Mouse (Mus musculus): ENCODE results near the gene Scyl1. TPM values are rescaled to one million over a fixed set of nuclear protein-coding genes. Genes with fewer than 3 reads are reported as not detected.

The Scyl1 gene
- polyA plus RNA-seq, 1 experiment from 2014 or later, result 86.3 TPM

DNA sequence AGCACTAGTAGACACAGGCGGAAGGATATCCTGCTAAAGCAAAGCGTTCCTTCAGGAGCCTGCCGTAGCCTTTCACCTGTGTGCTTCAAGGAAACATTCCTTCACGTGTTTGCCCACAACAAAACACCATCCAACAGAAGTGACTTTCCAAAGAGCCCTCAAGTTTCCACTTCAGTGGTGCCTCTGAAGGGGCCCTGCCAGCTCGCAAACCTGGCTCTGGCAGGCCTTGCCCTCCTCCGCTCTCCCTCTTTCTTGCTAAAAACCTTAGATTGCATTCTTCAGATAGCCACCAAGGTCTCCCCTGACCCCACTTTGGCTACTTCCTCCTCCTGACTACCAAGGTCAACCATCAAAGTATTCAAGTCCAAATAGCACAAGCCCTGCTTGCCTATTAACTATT lies 10.3 kb upstream of the Scyl1 start:
- WGBS, result 92% methylated on average over 6 of the region's 6 CpGs
- no peak for ATAC-seq
- H3K36me3 ChIP-seq (ENCODE audit: control insufficient read depth, insufficient read depth, low read length), result no peaks in the 10 kb centered on the region

DNA sequence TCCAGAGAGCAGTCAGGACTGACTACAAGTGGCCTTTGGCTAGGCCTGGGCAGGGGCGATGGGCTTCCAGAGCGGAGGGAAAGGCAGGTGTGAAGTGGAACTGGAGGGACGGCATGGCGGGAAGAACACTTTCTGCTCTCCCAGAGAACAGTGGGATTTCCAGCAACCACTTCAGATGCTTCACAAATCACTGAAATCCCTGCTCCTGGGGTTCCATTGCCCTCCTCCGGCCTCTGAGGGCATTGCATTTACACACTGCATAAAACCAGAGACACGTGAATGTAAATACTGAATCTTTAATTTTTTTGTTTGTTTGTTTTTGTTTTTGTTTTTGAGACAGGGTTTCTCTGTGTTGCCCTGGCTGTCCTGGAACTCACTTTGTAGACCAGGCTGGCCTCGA lies 9.0 kb upstream of the Scyl1 start:
- no peaks in the 10 kb centered on the region for H3K36me3 ChIP-seq (ENCODE audit: control insufficient read depth, insufficient read depth, low read length)
- no peak overlapping the region for H3K27ac ChIP-seq (ENCODE audit: low read length)
- no peak overlapping the region for H3K9ac ChIP-seq (ENCODE audit: low read depth, low read length)
- H3K4me3 ChIP-seq (ENCODE audit: low read depth, low read length), result no peak overlapping the region
- no peak overlapping the region for H3K4me2 ChIP-seq (ENCODE audit: low read length)
- no peak for ATAC-seq
- WGBS, result 73% methylated on average over 7 of the region's 7 CpGs
- no peaks in the 10 kb centered on the region for H3K4me1 ChIP-seq (ENCODE audit: control insufficient read depth, insufficient read depth, low read length)
- H3K9me3 ChIP-seq (replicated peaks; ENCODE audit: control insufficient read depth, low read length, poor library complexity, severe bottlenecking), result no peaks in the 10 kb centered on the region
- H3K27me3 ChIP-seq (ENCODE audit: control insufficient read depth, insufficient read depth, low read depth, low read length), result no peaks in the 10 kb centered on the region

More for the DNA sequence above, 10.3 kb upstream of the Scyl1 start:
- Histone ChIP-seq H3K4me3 (ENCODE audit: low read depth, low read length) (no peak overlapping the region), H3K27me3 (ENCODE audit: control insufficient read depth, insufficient read depth, low read depth, low read length) (no peaks in the 10 kb centered on the region), H3K4me2 (ENCODE audit: low read length) (no peak overlapping the region), H3K9me3 (replicated peaks; ENCODE audit: control insufficient read depth, low read length, poor library complexity, severe bottlenecking) (no peaks in the 10 kb centered on the region), H3K9ac (ENCODE audit: low read depth, low read length) (no peak overlapping the region), H3K27ac (ENCODE audit: low read length) (no peak overlapping the region), H3K4me1 (ENCODE audit: control insufficient read depth, insufficient read depth, low read length) (no peaks in the 10 kb centered on the region)

DNA sequence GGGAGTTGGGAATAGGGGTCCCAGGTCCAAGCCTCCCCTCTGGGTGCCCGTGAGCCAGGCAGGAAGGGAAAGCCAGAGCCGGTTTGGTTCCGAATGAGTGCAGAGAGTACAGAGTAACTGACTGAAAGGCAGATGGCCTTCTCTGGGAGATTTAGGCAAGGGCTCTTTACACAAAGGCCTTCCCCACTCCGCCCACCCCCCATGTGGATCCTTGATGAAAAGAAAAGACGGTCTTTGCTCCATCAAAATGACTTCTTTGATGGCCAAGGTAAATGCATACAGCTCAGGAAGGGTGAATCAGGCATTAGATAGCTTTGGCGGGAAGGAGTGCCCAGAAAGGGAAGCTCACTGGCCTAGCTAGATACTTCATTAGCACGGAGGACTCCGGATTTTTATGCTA lies 7.1 kb upstream of the Scyl1 start:
- Histone ChIP-seq H3K4me2 (ENCODE audit: low read length) (no peak overlapping the region), H3K9ac (ENCODE audit: low read depth, low read length) (no peak overlapping the region), H3K27ac (ENCODE audit: low read length) (no peak overlapping the region), H3K27me3 (ENCODE audit: control insufficient read depth, insufficient read depth, low read depth, low read length) (no peaks in the 10 kb centered on the region), H3K4me3 (ENCODE audit: low read depth, low read length) (no peak overlapping the region), H3K4me1 (ENCODE audit: control insufficient read depth, insufficient read depth, low read length) (no peaks in the 10 kb centered on the region), H3K36me3 (ENCODE audit: control insufficient read depth, insufficient read depth, low read length) (no peaks in the 10 kb centered on the region), H3K9me3 (replicated peaks; ENCODE audit: control insufficient read depth, low read length, poor library complexity, severe bottlenecking) (no peaks in the 10 kb centered on the region)
- no peak for ATAC-seq
- 39% methylated on average over 8 of the region's 8 CpGs for WGBS

DNA sequence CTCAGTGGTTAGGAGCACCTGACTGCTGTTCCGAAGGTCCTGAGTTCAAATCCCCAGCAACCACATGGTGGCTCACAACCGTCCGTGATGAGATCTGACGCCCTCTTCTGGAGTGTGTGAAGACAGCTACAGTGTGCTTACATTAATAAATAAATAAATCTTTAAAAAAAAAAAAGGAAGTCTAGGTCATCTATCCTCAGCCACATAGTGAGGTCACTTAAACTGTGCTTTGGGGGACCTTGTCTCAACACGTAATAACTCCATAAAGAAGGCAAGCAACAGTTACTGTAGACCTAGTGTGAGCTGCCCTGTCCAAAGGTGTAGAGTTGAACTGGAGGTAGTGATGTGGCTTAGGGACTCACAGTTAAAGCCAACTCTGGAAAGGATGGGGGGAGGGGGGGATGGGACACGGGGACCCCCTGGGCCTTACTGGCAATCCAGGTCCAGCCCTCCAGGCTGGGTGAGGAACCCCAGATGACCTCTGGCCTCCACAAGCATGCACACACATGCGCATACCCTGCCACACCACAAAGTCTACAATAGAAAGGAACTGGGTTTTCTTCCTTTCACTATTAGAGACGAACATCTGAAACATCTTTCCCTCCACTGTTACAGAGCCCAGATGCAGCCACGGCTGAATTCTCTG lies 6.3 kb upstream of the Scyl1 start:
- H3K27ac ChIP-seq (ENCODE audit: low read length), result no peak overlapping the region
- H3K4me3 ChIP-seq (ENCODE audit: low read depth, low read length), result no peak overlapping the region
- H3K9me3 ChIP-seq (replicated peaks; ENCODE audit: control insufficient read depth, low read length, poor library complexity, severe bottlenecking), result no peaks in the 10 kb centered on the region
- no peak overlapping the region for H3K4me2 ChIP-seq (ENCODE audit: low read length)
- no peaks in the 10 kb centered on the region for H3K36me3 ChIP-seq (ENCODE audit: control insufficient read depth, insufficient read depth, low read length)
- H3K4me1 ChIP-seq (ENCODE audit: control insufficient read depth, insufficient read depth, low read length), result no peaks in the 10 kb centered on the region
- H3K27me3 ChIP-seq (ENCODE audit: control insufficient read depth, insufficient read depth, low read depth, low read length), result no peaks in the 10 kb centered on the region
- 83% methylated on average over 9 of the region's 9 CpGs for WGBS
- no peak overlapping the region for H3K9ac ChIP-seq (ENCODE audit: low read depth, low read length)
- ATAC-seq, result no peak

DNA sequence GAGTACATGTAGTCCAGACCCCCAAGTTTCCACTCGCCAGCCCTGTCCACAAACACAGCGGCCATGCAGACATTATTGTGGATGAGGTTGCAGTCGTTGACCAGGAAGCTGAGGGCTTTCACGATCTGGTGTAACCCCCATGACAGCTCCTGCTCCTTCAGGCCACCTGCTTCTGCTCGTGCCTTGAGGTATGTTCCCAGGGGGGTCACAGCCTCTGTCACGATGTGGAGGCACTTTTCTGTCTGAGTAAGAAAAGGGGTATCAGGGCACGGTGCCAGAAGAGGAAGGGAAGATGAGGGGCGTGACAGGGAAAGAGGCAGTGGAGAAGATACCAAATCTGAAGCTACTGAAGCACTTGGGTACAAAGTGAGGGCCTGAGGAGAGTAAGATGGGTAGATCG lies 908 bp downstream of the Scyl1 start:
- Histone ChIP-seq H3K4me2 (ENCODE audit: low read length) (peak overlapping the region; percentile 56), H3K4me3 (ENCODE audit: low read depth, low read length) (peak overlapping the region; percentile 53), H3K27ac (ENCODE audit: low read length) (peak overlapping the region; percentile 74; the same call in 1 of the 2 replicates), H3K27me3 (ENCODE audit: control insufficient read depth, insufficient read depth, low read depth, low read length) (no peaks in the 10 kb centered on the region), H3K9ac (ENCODE audit: low read depth, low read length) (peak overlapping the region; percentile 72), H3K36me3 (ENCODE audit: control insufficient read depth, insufficient read depth, low read length) (peaks cover 8% of the 10 kb centered on the region), H3K4me1 (ENCODE audit: control insufficient read depth, insufficient read depth, low read length) (peaks cover 18% of the 10 kb centered on the region), H3K9me3 (replicated peaks; ENCODE audit: control insufficient read depth, low read length, poor library complexity, severe bottlenecking) (0 out of 2 replicates have a peak, but pooled peaks cover 2% of the 10 kb centered on the region)
- no peak for ATAC-seq
- 47% methylated on average over 9 of the region's 9 CpGs for WGBS

DNA sequence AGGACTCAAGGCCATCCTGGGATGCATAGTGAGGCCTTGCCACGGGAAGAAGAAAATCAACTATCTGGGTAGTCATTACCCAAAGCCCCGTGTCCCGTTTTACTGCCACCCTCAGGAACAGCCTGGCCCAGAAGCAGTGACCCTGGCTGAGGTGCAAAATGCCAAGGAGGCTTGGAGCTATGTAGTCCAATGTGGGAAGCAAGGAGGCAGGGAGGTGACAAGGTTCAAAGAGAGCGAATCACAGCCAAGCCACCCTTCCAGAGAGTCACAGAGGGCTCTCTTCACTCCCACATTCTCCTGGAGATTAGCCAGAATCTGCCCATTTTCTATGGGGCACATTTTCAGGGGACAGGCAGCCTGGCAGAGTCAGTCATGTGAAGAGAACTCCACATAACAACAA lies 3.9 kb downstream of the Scyl1 start:
- Histone ChIP-seq H3K27me3 (ENCODE audit: control insufficient read depth, insufficient read depth, low read depth, low read length) (no peaks in the 10 kb centered on the region), H3K4me1 (ENCODE audit: control insufficient read depth, insufficient read depth, low read length) (peaks cover 18% of the 10 kb centered on the region), H3K4me2 (ENCODE audit: low read length) (no peak overlapping the region), H3K9me3 (replicated peaks; ENCODE audit: control insufficient read depth, low read length, poor library complexity, severe bottlenecking) (0 out of 2 replicates have a peak, but pooled peaks cover 2% of the 10 kb centered on the region), H3K9ac (ENCODE audit: low read depth, low read length) (no peak overlapping the region), H3K36me3 (ENCODE audit: control insufficient read depth, insufficient read depth, low read length) (peaks cover 17% of the 10 kb centered on the region), H3K27ac (ENCODE audit: low read length) (no peak overlapping the region), H3K4me3 (ENCODE audit: low read depth, low read length) (no peak overlapping the region)
- 93% methylated on average over 4 of the region's 4 CpGs for WGBS
- no peak for ATAC-seq

DNA sequence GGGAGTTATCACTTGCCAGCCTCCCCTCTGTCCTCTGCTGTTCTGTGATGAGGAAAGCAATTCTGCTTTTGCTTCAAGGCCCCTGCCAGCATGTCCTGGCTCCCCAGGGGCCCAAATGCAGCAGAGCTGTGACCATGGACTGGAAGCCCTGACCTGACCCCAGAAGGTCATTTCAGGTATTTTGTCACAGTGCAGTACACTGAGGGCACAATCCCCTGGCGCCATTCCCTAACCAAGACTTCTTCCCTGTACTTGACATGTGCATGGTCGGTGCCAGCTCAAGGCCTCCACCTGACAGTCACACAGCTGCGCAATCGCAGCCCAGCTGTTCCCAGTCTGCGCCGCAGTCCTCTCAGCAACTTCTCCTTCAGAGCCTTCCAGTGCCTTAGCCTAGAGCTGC lies 8.1 kb downstream of the Scyl1 start:
- Histone ChIP-seq H3K4me2 (ENCODE audit: low read length) (no peak overlapping the region), H3K9me3 (replicated peaks; ENCODE audit: control insufficient read depth, low read length, poor library complexity, severe bottlenecking) (no peaks in the 10 kb centered on the region), H3K4me3 (ENCODE audit: low read depth, low read length) (no peak overlapping the region), H3K27ac (ENCODE audit: low read length) (no peak overlapping the region), H3K36me3 (ENCODE audit: control insufficient read depth, insufficient read depth, low read length) (peaks cover 40% of the 10 kb centered on the region), H3K4me1 (ENCODE audit: control insufficient read depth, insufficient read depth, low read length) (no peaks in the 10 kb centered on the region), H3K27me3 (ENCODE audit: control insufficient read depth, insufficient read depth, low read depth, low read length) (no peaks in the 10 kb centered on the region; the same call in 1 of the 2 replicates), H3K9ac (ENCODE audit: low read depth, low read length) (no peak overlapping the region)
- 98% methylated on average over 6 of the region's 6 CpGs for WGBS
- no peak for ATAC-seq

DNA sequence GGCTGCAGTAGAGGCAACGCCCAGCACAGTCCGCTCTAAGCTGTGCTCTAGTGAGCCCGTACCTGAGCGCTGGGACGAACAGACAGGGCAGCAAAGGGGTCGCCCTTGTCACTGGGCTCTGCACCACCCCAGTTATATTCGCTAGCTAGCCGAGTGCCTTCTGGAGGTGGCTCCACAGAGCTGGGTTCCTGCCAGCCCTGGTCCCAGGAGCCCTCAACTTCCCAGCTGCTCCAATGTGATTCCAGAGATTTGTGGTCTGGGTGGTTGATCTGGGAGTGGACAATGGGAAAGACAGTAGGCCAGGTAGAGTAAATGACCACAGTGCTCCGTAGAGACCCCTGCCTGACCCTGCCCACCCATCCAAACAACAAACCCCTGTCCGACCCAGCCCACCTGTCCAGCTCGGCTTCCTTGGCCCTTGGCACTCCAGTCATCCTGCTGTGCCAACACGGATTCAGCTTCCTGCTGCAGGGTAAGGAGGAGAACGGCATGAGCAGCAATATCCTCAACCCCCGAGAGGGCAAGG lies 12.3 kb downstream of the Scyl1 start:
- no peak overlapping the region for H3K4me2 ChIP-seq (ENCODE audit: low read length)
- 85% methylated on average over 14 of the region's 14 CpGs for WGBS
- no peak for ATAC-seq
- H3K9ac ChIP-seq (ENCODE audit: low read depth, low read length), result no peak overlapping the region
- no peak overlapping the region for H3K27ac ChIP-seq (ENCODE audit: low read length)
- peaks cover 6% of the 10 kb centered on the region; the same call in 1 of the 2 replicates for H3K4me1 ChIP-seq (ENCODE audit: control insufficient read depth, insufficient read depth, low read length)
- no peaks in the 10 kb centered on the region for H3K9me3 ChIP-seq (replicated peaks; ENCODE audit: control insufficient read depth, low read length, poor library complexity, severe bottlenecking)
- peaks cover 24% of the 10 kb centered on the region for H3K36me3 ChIP-seq (ENCODE audit: control insufficient read depth, insufficient read depth, low read length)
- H3K27me3 ChIP-seq (ENCODE audit: control insufficient read depth, insufficient read depth, low read depth, low read length), result peaks cover 17% of the 10 kb centered on the region
- H3K4me3 ChIP-seq (ENCODE audit: low read depth, low read length), result no peak overlapping the region

DNA sequence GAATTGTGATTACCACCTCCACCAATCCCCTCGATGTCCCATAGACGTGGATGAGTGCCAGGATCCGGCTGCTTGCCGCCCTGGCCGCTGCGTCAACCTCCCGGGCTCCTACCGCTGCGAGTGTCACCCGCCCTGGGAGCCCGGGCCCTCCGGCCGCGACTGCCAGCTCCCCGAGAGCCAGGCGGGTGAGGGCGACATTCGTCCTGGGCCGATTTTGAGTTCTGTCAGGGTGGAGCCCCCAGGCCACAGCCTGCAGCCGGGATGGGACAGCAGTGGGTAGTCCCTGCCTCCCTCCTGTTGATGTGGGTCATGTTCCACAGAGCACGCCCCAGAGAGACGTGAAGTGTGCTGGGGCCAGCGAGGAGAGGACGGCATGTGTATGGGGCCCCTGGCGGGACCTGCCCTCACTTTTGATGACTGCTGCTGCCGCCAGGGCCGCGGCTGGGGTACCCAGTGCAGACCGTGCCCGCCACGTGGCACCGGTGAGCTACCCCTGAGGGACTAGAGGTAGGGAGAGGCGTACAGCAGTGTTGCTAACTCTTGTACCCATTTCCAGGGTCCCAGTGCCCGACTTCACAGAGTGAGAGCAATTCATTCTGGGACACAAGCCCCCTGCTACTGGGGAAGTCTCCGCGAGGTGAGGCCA lies 14.1 kb downstream of the Scyl1 start:
- Histone ChIP-seq H3K9me3 (replicated peaks; ENCODE audit: control insufficient read depth, low read length, poor library complexity, severe bottlenecking) (no peaks in the 10 kb centered on the region), H3K4me2 (ENCODE audit: low read length) (peak overlapping the region; percentile 22), H3K4me1 (ENCODE audit: control insufficient read depth, insufficient read depth, low read length) (peaks cover 6% of the 10 kb centered on the region; the same call in 1 of the 2 replicates), H3K27ac (ENCODE audit: low read length) (no peak overlapping the region), H3K4me3 (ENCODE audit: low read depth, low read length) (no peak overlapping the region), H3K27me3 (ENCODE audit: control insufficient read depth, insufficient read depth, low read depth, low read length) (peaks cover 29% of the 10 kb centered on the region), H3K9ac (ENCODE audit: low read depth, low read length) (peak overlapping the region; percentile 42; the same call in 1 of the 2 replicates), H3K36me3 (ENCODE audit: control insufficient read depth, insufficient read depth, low read length) (peaks cover 24% of the 10 kb centered on the region)
- WGBS, result 14% methylated on average over 35 of the region's 36 CpGs
- ATAC-seq, result no peak; the same call in 1 of the 2 replicates

Measured in midbrain, embryonic 16.5 days (tissue).